Mouse (Mus musculus) midbrain, postnatal 0 days (tissue): ENCODE results near the gene Zfyve1. TPM values are rescaled to one million over a fixed set of nuclear protein-coding genes. Genes with fewer than 3 reads are reported as not detected.

Experiments used
- ATAC-seq: fragments of 200-750 bp; cut with Nextera tagmentation; 2 replicates; pipeline ENCODE4 v1.8.0; 2017; ENCODE audit warnings: moderate number of reproducible peaks, mild to moderate bottlenecking, moderate TSS enrichment, moderate library complexity; ENCODE audit not compliant: low FRiP score
- DNase-seq: peaks from one replicate; pipeline ENCODE4 v3.0.0-alpha.2; 2015; ENCODE audit warnings: low spot score
- H3K27ac ChIP-seq: fragments of 300-500 bp; sonication (generic); 2 replicates; pipeline ENCODE4 v1.5.1; 2014; ENCODE audit warnings: low read depth, mild to moderate bottlenecking, low read length, mixed read lengths
- H3K27me3 ChIP-seq: fragments of 300-500 bp; sonication (generic); 2 replicates; pipeline ENCODE4 v1.6.1; 2014; ENCODE audit warnings: low read length, control low read depth, mixed read lengths; ENCODE audit not compliant: insufficient read depth
- H3K36me3 ChIP-seq: fragments of 300-500 bp; sonication (generic); 2 replicates; pipeline ENCODE4 v1.6.1; 2014; ENCODE audit warnings: low read length, control low read depth, mixed read lengths; ENCODE audit not compliant: insufficient read depth
- H3K4me1 ChIP-seq: fragments of 300-500 bp; sonication (generic); 2 replicates; pipeline ENCODE4 v1.6.1; 2014; ENCODE audit warnings: mild to moderate bottlenecking, control low read depth, antibody characterized with exemption, low read length, mixed read lengths; ENCODE audit not compliant: insufficient read depth
- H3K4me2 ChIP-seq: fragments of 300-500 bp; sonication (generic); 2 replicates; pipeline ENCODE4 v1.6.1; 2014; ENCODE audit warnings: low read depth, mild to moderate bottlenecking, low read length, mixed read lengths; ENCODE audit not compliant: poor library complexity, severe bottlenecking
- H3K4me3 ChIP-seq: fragments of 300-500 bp; sonication (generic); 2 replicates; pipeline ENCODE4 v1.5.1; 2014; ENCODE audit warnings: low read depth, mild to moderate bottlenecking, low read length, moderate library complexity
- H3K9ac ChIP-seq: fragments of 300-500 bp; sonication (generic); replicated peaks from 2 replicates; pipeline ENCODE4 v1.6.1; 2014; ENCODE audit warnings: mild to moderate bottlenecking, low read length, moderate library complexity, mixed read lengths; ENCODE audit not compliant: poor library complexity, severe bottlenecking
- H3K9me3 ChIP-seq: fragments of 300-500 bp; sonication (generic); 2 replicates; pipeline ENCODE4 v1.6.1; 2016; ENCODE audit warnings: low read length, control low read depth
- CTCF ChIP-seq: IDR thresholded peaks from 2 replicates; pipeline ENCODE4 v1.5.1; 2016; ENCODE audit warnings: antibody characterized with exemption, mild to moderate bottlenecking
- WGBS: fragments of 180-500 bp; shearing (Covaris S2); extraction: QIAGEN DNeasy Blood & Tissue Kit; methylation state at CpG from one replicate; pipeline ENCODE4 v1.1.7; 2014; 5-methylcytosine and 5-hydroxymethylcytosine counted together
- polyA plus RNA-seq: library from polyadenylated mRNA; unstranded; fragments of >200 nt; fragmentation: Nextera tagmentation; extraction: Ambion mirVana; gene quantifications from 2 replicates; pipeline ENCODE4 v1.2.1, GENCODE M21; 2015
- total RNA-seq: library from RNA; depleted of rRNA; stranded (reverse); fragments of >200 nt; gene quantifications from 2 replicates; pipeline ENCODE4 v1.2.3, GENCODE M21; 2014

Zfyve1 gene
- total and polyA plus RNA-seq, 2 experiments from 2014 or later = 12.9 to 35.7 TPM

DNA sequence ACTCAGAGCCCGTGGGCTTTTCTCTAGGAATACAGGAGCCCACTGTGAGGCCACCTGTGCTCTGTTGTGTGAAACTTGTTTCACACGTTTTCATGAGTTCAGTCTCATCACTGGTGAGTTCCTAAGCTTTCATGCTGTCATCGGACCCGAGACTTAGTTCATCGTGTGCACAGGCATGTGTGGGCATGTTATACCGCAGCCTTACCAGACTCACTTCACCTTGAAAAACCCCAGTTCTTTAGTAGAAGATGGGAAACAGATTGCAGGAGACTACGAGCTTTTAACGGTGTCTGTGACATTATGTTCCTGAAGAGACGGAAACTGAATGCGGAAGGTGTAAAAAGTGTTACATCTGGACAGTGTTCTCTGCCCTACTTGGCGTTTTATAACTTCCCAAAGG lies 61.6 kb downstream of the Zfyve1 start:
- H3K9me3 ChIP-seq = no peaks in the 10 kb centered on the region
- ATAC-seq (no peak), DNase-seq (no peak)
- no peak overlapping the region for H3K4me2 ChIP-seq
- no peak for TF ChIP-seq CTCF
- no peak overlapping the region for H3K9ac ChIP-seq
- no peak overlapping the region for H3K27ac ChIP-seq
- WGBS = 91% methylated on average over 11 of the region's 11 CpGs
- no peaks in the 10 kb centered on the region for H3K27me3 ChIP-seq
- H3K4me3 ChIP-seq = no peak overlapping the region
- H3K36me3 ChIP-seq = peaks cover 43% of the 10 kb centered on the region
- H3K4me1 ChIP-seq = no peaks in the 10 kb centered on the region

DNA sequence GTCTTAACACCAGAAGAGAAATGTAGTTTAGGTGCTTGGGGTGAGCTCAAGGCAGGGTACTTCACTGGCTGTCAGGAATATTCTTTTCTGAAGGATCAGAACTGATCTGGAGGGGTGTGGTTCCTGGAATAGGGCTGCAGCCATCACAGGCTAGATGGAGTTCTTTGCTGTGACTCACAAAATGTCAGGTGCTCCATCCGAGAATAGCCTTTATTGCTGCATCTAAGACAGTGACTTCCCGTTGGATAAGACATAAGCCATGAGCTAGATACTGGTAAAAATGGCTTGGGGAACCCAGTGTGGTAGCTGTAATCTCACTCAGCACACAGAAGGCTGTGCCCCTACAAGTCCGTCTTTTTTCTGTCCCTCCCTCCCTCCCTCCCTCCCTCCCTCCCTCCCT lies 62.8 kb downstream of the Zfyve1 start:
- Histone ChIP-seq H3K4me1 (no peaks in the 10 kb centered on the region), H3K27ac (no peak overlapping the region), H3K9ac (no peak overlapping the region), H3K36me3 (peaks cover 32% of the 10 kb centered on the region), H3K27me3 (no peaks in the 10 kb centered on the region), H3K4me2 (no peak overlapping the region), H3K4me3 (no peak overlapping the region), H3K9me3 (no peaks in the 10 kb centered on the region)
- TF ChIP-seq CTCF = no peak
- ATAC-seq = no peak
- WGBS = 84% methylated on average over 3 of the region's 3 CpGs
- DNase-seq = no peak

DNA sequence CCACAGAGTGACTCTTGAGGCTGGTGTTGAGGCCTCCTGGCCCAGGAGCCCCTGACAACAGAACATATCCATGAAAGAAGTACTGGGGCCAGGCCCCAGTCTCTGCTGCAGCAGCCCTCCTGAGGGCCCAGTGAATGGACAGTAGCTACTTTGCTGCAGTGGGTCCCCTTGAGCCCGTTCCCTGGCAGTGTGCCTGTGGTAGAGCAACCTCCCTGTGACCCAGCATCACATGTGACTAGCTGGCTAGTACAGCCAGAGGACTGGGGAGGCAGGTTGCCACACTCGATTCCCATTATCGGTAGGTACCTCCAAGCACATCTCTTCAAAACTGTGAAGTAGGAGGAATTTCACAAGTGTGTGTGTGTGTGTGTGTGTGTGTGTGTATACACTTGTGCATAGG lies 64.1 kb downstream of the Zfyve1 start:
- H3K4me2 ChIP-seq = no peak overlapping the region
- H3K9me3 ChIP-seq = no peaks in the 10 kb centered on the region
- TF ChIP-seq CTCF = no peak
- peaks cover 28% of the 10 kb centered on the region for H3K36me3 ChIP-seq
- DNase-seq = no peak
- H3K27me3 ChIP-seq = no peaks in the 10 kb centered on the region
- 80% methylated on average over 3 of the region's 3 CpGs for WGBS
- H3K27ac ChIP-seq = no peak overlapping the region
- H3K4me1 ChIP-seq = no peaks in the 10 kb centered on the region
- no peak overlapping the region for H3K4me3 ChIP-seq
- ATAC-seq = no peak
- no peak overlapping the region for H3K9ac ChIP-seq

DNA sequence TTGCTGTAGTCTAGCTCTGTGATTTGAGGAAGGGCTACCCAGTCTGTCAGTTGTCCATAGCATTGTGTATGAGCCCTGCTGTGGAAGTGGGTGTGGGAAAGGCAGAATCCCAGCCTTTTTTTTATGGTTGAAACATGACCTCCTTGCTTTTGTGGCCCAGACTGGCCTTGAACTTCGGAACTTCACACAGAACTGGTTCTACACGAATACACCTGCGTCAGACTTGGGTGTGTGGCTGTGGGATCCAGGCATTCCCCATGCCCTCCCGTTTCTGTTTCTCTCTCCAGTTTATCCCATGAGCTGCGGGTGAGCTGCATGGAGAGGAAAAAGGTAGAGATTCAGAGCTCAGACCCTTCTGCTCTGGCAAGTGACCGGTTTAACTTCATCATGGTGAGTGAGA lies 65.0 kb downstream of the Zfyve1 start:
- TF ChIP-seq CTCF = no peak
- ATAC-seq (no peak), DNase-seq (no peak)
- Histone ChIP-seq H3K27me3 (no peaks in the 10 kb centered on the region), H3K4me3 (no peak overlapping the region), H3K4me1 (no peaks in the 10 kb centered on the region), H3K9me3 (no peaks in the 10 kb centered on the region), H3K4me2 (no peak overlapping the region), H3K9ac (no peak overlapping the region), H3K27ac (no peak overlapping the region), H3K36me3 (peaks cover 21% of the 10 kb centered on the region)
- WGBS = 91% methylated on average over 6 of the region's 6 CpGs

DNA sequence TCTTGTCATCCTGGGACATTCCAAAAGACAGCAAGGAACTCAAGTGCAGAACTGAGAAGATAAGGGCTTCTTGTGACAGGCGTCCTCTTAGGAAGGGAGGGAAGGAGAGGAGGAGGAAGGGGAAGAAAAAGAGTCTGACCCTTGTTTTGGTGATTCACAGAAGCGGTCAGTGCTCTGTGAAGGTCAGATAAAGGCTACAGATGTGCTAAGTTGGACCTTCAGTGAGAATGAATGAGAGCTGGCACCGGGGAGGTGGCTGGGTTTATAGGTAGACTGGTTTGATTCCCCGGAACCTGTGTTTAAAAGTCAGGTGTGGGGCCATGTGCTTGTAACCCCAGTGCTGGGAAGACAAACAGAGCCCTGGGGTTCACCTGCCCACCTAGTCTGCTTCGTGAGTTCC lies 68.4 kb downstream of the Zfyve1 start:
- no peak overlapping the region for H3K27ac ChIP-seq
- WGBS = 94% methylated on average over 5 of the region's 5 CpGs
- DNase-seq (no peak), ATAC-seq (no peak)
- H3K27me3 ChIP-seq = no peaks in the 10 kb centered on the region
- no peak overlapping the region for H3K9ac ChIP-seq
- H3K4me1 ChIP-seq = no peaks in the 10 kb centered on the region
- no peak overlapping the region for H3K4me2 ChIP-seq
- H3K4me3 ChIP-seq = no peak overlapping the region
- no peaks in the 10 kb centered on the region for H3K9me3 ChIP-seq
- peaks cover 20% of the 10 kb centered on the region; the same call in 1 of the 2 replicates for H3K36me3 ChIP-seq
- no peak for TF ChIP-seq CTCF

DNA sequence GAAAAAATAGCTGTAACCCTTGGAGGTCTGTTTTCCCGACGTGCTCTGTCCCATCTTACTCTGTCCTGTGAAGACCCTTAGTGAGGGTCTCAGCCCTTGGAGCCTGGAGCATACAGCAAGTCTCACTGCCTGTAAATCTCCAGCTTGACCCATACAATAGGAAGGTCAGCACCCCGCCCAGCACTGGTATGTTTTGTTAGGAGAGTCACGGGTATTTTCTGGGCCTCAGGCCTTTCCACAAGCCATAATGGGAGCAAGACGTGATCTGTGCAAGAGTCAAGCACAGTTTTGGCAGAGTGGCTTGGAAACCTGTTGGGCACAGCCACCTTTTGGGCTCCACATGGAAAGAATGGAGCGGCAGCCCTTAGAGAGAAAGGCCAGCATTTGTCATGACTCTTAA lies 69.2 kb downstream of the Zfyve1 start:
- Histone ChIP-seq H3K36me3 (peaks cover 15% of the 10 kb centered on the region; the same call in 1 of the 2 replicates), H3K4me2 (no peak overlapping the region), H3K9me3 (no peaks in the 10 kb centered on the region), H3K4me1 (no peaks in the 10 kb centered on the region), H3K27ac (no peak overlapping the region), H3K9ac (no peak overlapping the region), H3K4me3 (no peak overlapping the region), H3K27me3 (no peaks in the 10 kb centered on the region)
- 78% methylated on average over 6 of the region's 6 CpGs for WGBS
- no peak for TF ChIP-seq CTCF
- DNase-seq = no peak
- ATAC-seq = no peak
